Mouse (Mus musculus) left cerebral cortex, adult 18-20 months (tissue): ENCODE data around the gene Ms4a15. TPM values are rescaled to one million over a fixed set of nuclear protein-coding genes. Genes with fewer than 3 reads are reported as not detected.

Source experiments
- total RNA-seq, 2 experiments: library from RNA; stranded (reverse); gene quantifications; 2 replicates each; pipeline ENCODE4 v1.2.3; 2021

Ms4a15 gene
- total RNA-seq, 2 experiments from 2014 or later: not detected

Other genes with a start within 250 kb of the Ms4a15 start
- gene Cd6, start 163.2 kb downstream of the Ms4a15 start, total RNA-seq: 1 to 10 TPM; 1.9 to 2.4 TPM
- 1 to 10 TPM; 1.2 to 1.4 TPM for gene Slc15a3, start 153.5 kb downstream of the Ms4a15 start, total RNA-seq
- 100 to 1,000 TPM; 233 to 258 TPM for gene Tmem132a, start 123.3 kb downstream of the Ms4a15 start, total RNA-seq
- gene Tmem109, start 111.2 kb downstream of the Ms4a15 start, total RNA-seq: 10 to 100 TPM; 47.7 to 55.1 TPM
- 100 to 1,000 TPM; 207 to 211 TPM for gene Prpf19, start 98.0 kb downstream of the Ms4a15 start, total RNA-seq
- not detected for gene Zp1, start 72.6 kb downstream of the Ms4a15 start, total RNA-seq
- gene Ptgdr2, start 56.1 kb downstream of the Ms4a15 start, total RNA-seq: under 1 TPM in 1 of 2 experiments, not detected in 1; 0.23 TPM
- 1 to 10 TPM; 6.7 to 7.9 TPM for gene Ccdc86, start 44.0 kb downstream of the Ms4a15 start, total RNA-seq
- gene Ms4a10, start 18.6 kb downstream of the Ms4a15 start, total RNA-seq: not detected
- not detected for gene Ms4a18, start 24.8 kb upstream of the Ms4a15 start, total RNA-seq
- under 1 TPM in 1 of 2 experiments, not detected in 1; 0.46 TPM for gene Ms4a8a, start 87.9 kb upstream of the Ms4a15 start, total RNA-seq
- gene 1700017D01Rik, start 137.6 kb upstream of the Ms4a15 start, total RNA-seq: not detected
- gene 1700025F22Rik, start 172.1 kb upstream of the Ms4a15 start, total RNA-seq: not detected
- gene Ms4a13, start 203.5 kb upstream of the Ms4a15 start, total RNA-seq: not detected
- not detected for gene Ms4a12, start 239.2 kb upstream of the Ms4a15 start, total RNA-seq